ENCODE assay signal across 8 mouse cellular contexts in the genomic region with DNA sequence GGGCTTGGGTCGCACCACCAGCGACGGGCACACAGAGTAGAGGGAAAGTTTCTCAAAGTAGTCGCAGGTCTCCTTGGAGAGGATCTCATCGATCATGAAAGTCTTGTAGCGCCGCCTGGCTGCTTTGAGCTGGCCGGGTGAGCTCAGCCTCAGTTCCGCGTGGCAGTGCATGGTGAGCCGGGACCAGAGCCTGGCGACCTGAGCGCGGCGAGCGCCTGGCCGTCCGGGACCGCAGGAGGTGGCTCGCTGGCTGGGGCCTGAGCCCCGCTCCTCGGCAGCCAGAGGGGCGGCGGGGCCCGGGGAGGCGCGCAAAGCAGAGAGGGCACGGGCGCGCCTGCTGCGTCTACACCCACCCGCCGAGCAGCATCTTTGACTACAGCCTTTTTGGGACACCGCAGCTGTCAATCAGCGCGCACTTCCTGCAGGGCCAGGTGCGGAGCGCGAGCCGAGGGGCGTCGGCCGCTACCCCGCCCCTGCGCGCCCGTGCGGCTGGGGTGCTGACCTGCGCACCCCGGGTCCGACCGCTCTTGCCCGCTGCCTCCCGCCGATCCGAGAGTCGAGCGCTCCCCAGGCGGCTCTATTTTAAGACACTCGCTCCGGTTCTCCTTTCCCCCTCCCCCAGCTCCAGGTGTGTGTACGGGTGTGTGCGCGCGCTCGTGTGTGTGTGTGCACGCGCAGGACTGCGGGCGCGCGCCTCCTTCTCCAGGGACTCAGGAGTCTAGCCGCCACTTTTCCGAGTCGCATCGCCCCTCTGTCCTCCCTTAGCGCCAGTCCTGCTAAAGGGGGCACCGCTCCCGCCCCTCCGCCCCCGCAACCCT. TPM values are rescaled to one million over a fixed set of nuclear protein-coding genes. Genes with fewer than 3 reads are reported as not detected.
DNase-seq lines count a peak whose midpoint lies in the region; ATAC-seq lines count a peak whose summit lies in the region.

Barx2 (minus strand) TSS at position 542 of the 818 bp plus-strand sequence.

- H3K9ac ChIP-seq in forebrain, embryonic 14.5 days (ENCODE audit: low read length) = peak within 1 kb of the TSS; percentile 46; the same call in 1 of the 2 replicates
- peak within 1 kb of the TSS; percentile 30 for H3K9ac ChIP-seq in heart, embryonic 16.5 days (ENCODE audit: low read length)
- no peak within 1 kb of the TSS for H3K9ac ChIP-seq in liver, embryonic 13.5 days
- H3K9ac ChIP-seq in neural tube, embryonic 15.5 days (replicated peaks) = peak within 1 kb of the TSS; percentile 53

- H3K4me2 ChIP-seq in forebrain, embryonic 14.5 days (ENCODE audit: low read length) = peak within 1 kb of the TSS; percentile 96
- H3K4me2 ChIP-seq in heart, embryonic 16.5 days (ENCODE audit: low read depth, low read length) = peak within 1 kb of the TSS; percentile 96
- peak within 1 kb of the TSS; percentile 59 for H3K4me2 ChIP-seq in liver, embryonic 13.5 days
- peak within 1 kb of the TSS; percentile 99 for H3K4me2 ChIP-seq in neural tube, embryonic 15.5 days

- peak; percentile 6 for DNase-seq in cerebellum, adult 11-12 months
- peak; percentile 70 for DNase-seq in forebrain, embryonic 14.5 days (ENCODE audit: low spot score)
- peak; percentile 65 to 79 for DNase-seq in kidney, postnatal 25 days
- DNase-seq in liver, embryonic 13.5 days = no peak
- DNase-seq in thymus, postnatal 4 days = peak; percentile 78

- H3K4me1 ChIP-seq in forebrain, embryonic 14.5 days (ENCODE audit: control insufficient read depth, insufficient read depth, low read length) = no peaks in the 10 kb centered on the region
- peaks cover 18% of the 10 kb centered on the region for H3K4me1 ChIP-seq in heart, embryonic 16.5 days (ENCODE audit: control insufficient read depth, insufficient read depth, low read length)
- peaks cover 6% of the 10 kb centered on the region; the same call in 1 of the 2 replicates for H3K4me1 ChIP-seq in liver, embryonic 13.5 days (replicated peaks)
- peaks cover 28% of the 10 kb centered on the region for H3K4me1 ChIP-seq in neural tube, embryonic 15.5 days

- H3K36me3 ChIP-seq in forebrain, embryonic 14.5 days (ENCODE audit: control insufficient read depth, insufficient read depth, low read length) = no peaks in the 10 kb centered on the region
- H3K36me3 ChIP-seq in heart, embryonic 16.5 days (ENCODE audit: control insufficient read depth, insufficient read depth) = no peaks in the 10 kb centered on the region
- no peaks in the 10 kb centered on the region for H3K36me3 ChIP-seq in liver, embryonic 13.5 days
- H3K36me3 ChIP-seq in neural tube, embryonic 15.5 days = no peaks in the 10 kb centered on the region

- H3K27ac ChIP-seq in forebrain, embryonic 14.5 days (ENCODE audit: low read depth, low read length) = no peak within 1 kb of the TSS
- no peak within 1 kb of the TSS for H3K27ac ChIP-seq in heart, embryonic 16.5 days (ENCODE audit: low read length)
- H3K27ac ChIP-seq in liver, embryonic 13.5 days = no peak within 1 kb of the TSS
- no peak within 1 kb of the TSS for H3K27ac ChIP-seq in neural tube, embryonic 15.5 days (replicated peaks)

- peaks cover 86% of the 10 kb centered on the region for H3K27me3 ChIP-seq in forebrain, embryonic 14.5 days (replicated peaks; ENCODE audit: control insufficient read depth, insufficient read depth, low read length)
- H3K27me3 ChIP-seq in heart, embryonic 16.5 days (ENCODE audit: control insufficient read depth, insufficient read depth, low read length) = peaks cover 73% of the 10 kb centered on the region
- peaks cover 78% of the 10 kb centered on the region for H3K27me3 ChIP-seq in liver, embryonic 13.5 days
- H3K27me3 ChIP-seq in neural tube, embryonic 15.5 days (replicated peaks) = peaks cover 76% of the 10 kb centered on the region

- ATAC-seq in cerebellum, adult (ENCODE audit: insufficient number of reproducible peaks, low FRiP score, low TSS enrichment) = no peak
- ATAC-seq in forebrain, embryonic 14.5 days = peak; percentile 74
- ATAC-seq in heart, embryonic 16.5 days (replicated peaks; ENCODE audit: extremely low read depth, insufficient read depth, low FRiP score) = peak; percentile 65
- ATAC-seq in liver, embryonic 13.5 days (ENCODE audit: low read depth) = no peak
- ATAC-seq in neural tube, embryonic 15.5 days (ENCODE audit: low FRiP score) = peak; percentile 87

- WGBS in forebrain, embryonic 14.5 days = under 1% methylated on average over 57 of the region's 81 CpGs
- under 1% methylated on average over 78 of the region's 81 CpGs for WGBS in heart, embryonic 16.5 days
- under 1% methylated on average over 81 of the region's 81 CpGs for WGBS in liver, embryonic 13.5 days (ENCODE audit: insufficient replicate concordance)
- WGBS in neural tube, embryonic 15.5 days = under 1% methylated on average over 73 of the region's 81 CpGs

- peak within 1 kb of the TSS; percentile 45 for H3K4me3 ChIP-seq in forebrain, embryonic 14.5 days (ENCODE audit: low read depth, low read length)
- H3K4me3 ChIP-seq in heart, embryonic 16.5 days (ENCODE audit: low read length) = peak within 1 kb of the TSS; percentile 64
- peak within 1 kb of the TSS; percentile 43 for H3K4me3 ChIP-seq in liver, embryonic 13.5 days (replicated peaks)
- peak within 1 kb of the TSS; percentile 59 for H3K4me3 ChIP-seq in neural tube, embryonic 15.5 days (replicated peaks)

- no peaks in the 10 kb centered on the region for H3K9me3 ChIP-seq in forebrain, embryonic 14.5 days (replicated peaks; ENCODE audit: control insufficient read depth, low read length)
- H3K9me3 ChIP-seq in heart, embryonic 16.5 days (replicated peaks; ENCODE audit: control insufficient read depth, low read length) = no peaks in the 10 kb centered on the region
- no peaks in the 10 kb centered on the region for H3K9me3 ChIP-seq in liver, embryonic 13.5 days (replicated peaks)
- H3K9me3 ChIP-seq in neural tube, embryonic 15.5 days (replicated peaks) = no peaks in the 10 kb centered on the region

RNA-seq across cellular contexts. Expression of gene Barx2, which starts in this region (rescaled TPM):
- 0.17 and 0.30 TPM in 2 replicates for polyA plus RNA-seq in forebrain, embryonic 14.5 days (2014; fragmentation: Nextera tagmentation; extraction: Ambion mirVana)
- not detected in 2 replicates for polyA plus RNA-seq in heart, embryonic 16.5 days (2015; fragmentation: Nextera tagmentation; extraction: Ambion mirVana)
- not detected in 2 replicates for polyA plus RNA-seq in liver, embryonic 13.5 days (2015; fragmentation: Nextera tagmentation; extraction: Ambion mirVana)
- 0.17 and 0.20 TPM in 2 replicates for polyA plus RNA-seq in neural tube, embryonic 15.5 days (2015; fragmentation: Nextera tagmentation; extraction: Ambion mirVana)

Comparison
In these comparisons a context has a peak if more than half of its experiments do, and no peak if none do; other contexts are left out.
1. Peak in DNase-seq, ATAC-seq, H3K4me3 ChIP-seq, H3K9ac ChIP-seq and H3K4me2 ChIP-seq in forebrain, embryonic 14.5 days; RNA of the gene not detected or under 1 TPM.
2. Peak in ATAC-seq, H3K4me3 ChIP-seq, H3K9ac ChIP-seq and H3K4me2 ChIP-seq in heart, embryonic 16.5 days; RNA of the gene not detected or under 1 TPM.
3. Peak in ATAC-seq, H3K4me3 ChIP-seq, H3K9ac ChIP-seq and H3K4me2 ChIP-seq in neural tube, embryonic 15.5 days; RNA of the gene not detected or under 1 TPM.